Mouse (Mus musculus) cerebellum, adult 9-11 months (tissue): ENCODE measurements around the gene Il11ra1.

ENCODE experiments used
- DNase-seq: peaks from one replicate; pipeline ENCODE4 v3.0.0; 2022

The Il11ra1 gene

DNA sequence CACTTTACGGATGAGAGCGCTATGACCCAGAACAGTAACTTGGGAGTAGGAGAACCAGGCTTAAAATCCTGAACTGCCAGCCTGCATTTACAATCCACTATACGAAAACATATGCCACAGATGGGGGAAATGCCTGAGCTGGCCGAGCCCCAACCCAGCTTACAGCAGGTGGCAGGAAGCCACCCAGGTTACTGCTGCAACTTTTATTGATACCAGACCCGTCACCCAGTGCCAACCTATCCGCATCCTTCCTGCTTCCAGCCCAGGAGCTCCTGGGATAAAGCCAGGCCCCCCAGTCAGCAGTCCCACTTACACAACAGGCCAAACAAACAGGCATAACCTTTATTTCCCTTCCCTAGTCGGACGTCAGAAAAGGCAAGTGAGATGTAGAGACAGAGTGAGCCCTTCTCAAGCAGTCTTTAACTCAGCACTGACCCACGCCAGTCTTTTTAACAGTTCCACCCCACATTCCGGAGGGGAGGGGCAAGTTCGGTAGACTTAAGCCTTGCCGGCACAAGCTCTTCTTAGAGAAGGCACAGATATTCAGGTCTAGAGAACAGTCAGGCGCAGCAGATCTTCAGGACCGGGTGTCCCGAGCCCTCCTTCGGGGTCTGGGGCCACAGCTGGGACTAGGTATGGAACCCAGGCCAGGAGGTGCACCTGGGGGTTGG is 12.1 kb downstream of the Il11ra1 start:
- DNase-seq, result peak; percentile 77

DNA sequence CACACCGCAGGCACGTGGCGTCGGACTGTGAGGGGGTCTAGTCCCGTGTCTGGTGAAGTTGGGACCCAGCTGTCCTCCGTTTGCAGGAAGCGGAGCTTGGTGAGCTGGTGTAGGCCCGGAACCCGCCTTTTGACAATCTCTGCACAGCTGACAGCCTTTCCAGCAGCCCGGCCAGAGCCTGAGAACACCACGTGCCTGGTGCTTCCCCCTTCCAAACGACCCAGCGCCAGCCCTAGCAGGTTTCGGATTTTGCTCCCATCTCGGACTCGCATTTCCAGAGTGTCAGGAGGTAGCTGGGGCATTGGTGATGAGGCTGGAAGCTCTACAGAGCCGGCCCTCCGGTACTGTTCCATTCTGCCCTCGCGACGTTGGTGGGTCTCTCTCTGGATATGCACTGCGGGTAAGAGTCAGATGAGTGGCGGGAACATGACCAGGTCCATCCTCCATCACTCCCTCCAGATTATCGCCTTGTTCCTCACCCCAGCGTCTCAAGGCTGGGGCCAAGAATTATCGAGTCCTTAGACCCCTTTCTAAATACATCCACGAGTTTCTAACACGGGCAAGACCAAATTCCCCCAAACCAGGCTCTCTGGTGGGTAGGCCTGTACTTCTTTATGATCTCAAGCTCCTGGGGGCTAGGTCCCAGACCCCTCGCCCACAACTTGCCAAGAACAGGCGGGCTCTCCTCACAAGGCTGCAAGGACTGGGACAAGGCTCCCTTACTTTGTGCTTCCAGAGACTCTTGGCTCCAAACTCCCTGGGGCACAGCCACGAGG is 12.8 kb downstream of the Il11ra1 start:
- DNase-seq, result peak; percentile 63

DNA sequence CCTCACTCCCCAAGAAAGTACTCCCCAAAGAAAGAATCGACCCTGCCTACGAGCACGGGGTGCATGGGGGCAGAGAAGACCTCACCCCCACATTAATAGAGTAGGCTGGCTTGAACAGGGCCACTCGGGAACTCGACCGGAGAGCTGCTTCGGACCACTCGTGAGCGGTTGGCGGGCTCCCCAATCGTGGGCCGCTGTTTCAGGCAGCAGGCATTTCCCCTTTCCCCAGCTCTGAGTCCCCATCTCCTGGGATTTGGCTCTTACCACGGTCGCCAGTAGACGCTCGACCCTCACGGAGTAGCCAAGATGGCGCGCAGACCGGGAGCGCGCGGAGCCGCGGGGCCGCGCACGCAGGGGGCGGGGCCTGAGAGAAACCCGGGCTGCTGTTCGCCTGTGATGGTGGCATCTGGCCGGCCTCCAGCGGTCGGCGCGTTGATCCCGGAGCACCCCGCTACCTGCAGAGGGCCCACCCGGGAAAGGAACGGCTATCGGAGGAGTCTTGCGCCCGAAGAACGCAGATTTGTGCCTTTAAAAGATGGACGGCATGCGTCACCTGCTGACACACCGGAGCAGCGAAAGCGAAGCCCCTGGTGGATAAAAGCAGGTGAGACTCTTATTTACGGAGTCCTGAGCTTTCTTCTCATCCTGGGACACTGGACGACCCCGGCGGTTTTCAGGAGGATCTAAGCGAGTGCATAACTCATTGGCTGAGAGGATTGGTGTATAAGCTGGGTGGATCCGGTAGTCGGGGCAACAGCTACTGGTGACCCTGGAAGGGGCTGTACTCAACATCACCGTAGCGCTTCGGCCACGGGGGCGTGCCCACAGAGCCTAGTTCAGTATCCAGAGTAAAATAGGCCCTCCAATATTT is 13.6 kb downstream of the Il11ra1 start, which contains the start of gene Rpp25l:
Rpp25l (minus strand) TSS at position 338 of the 871 bp plus-strand sequence.
- DNase-seq, result peak; percentile 89

DNA sequence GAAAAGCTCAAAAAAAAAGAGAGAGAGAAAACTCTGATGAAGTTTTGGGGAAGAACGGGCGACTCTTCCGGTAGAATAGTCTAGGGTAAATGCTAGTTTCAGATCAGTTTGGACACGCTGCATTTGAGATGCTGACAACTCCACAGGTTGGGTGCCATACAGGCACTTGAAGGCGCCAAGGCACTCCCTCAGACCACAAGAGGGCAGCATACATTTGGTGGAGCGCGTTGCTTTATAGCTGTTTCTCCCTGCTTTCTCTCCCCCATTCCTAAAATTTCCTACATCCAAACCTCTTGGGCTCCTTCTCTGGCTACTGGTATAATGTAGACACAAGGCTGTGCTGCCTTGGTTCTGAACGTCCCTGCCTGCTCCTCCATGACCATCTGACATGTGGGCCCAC is 14.5 kb downstream of the Il11ra1 start:
- peak; percentile 78 for DNase-seq

DNA sequence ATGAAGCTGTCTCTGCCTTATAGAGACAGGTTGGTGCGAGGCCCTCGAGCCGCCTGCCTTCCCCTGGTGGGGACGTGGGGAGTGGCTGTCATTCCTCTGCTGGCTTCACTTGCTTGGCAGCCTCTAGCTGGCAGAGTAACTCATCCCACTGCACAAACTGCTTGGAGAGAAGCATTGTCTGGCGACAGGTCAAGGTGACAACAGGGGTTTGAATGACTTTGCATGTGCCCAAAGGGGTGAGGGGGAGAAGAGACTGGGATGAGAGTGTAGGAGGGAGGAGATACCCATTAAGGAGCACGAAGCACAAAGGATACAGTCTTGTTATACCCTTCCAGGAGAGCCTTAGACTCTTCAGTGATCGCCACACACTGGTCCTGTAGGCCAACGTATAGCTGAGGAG is 15.3 kb downstream of the Il11ra1 start:
- DNase-seq, result peak; percentile 60

DNA sequence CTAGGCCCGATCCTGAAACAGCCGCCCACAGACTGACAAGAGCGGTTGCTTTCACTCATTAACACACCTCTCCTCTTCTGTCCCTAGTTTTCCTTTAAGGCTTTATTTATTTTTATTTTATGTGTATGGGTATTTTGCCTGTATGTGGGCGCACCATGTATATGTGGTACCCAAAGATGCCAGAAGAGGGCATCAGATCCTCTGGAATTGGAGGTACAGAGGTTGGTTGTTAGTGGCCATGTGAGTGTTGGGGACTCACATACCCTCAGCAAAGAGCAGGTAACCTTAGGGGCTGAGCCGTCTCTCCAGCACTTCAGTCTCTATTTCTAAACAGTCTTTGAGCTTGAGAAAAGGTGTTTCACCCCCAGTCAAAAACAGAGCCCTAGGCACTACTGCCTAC is 15.8 kb downstream of the Il11ra1 start:
- DNase-seq, result peak; percentile 59

DNA sequence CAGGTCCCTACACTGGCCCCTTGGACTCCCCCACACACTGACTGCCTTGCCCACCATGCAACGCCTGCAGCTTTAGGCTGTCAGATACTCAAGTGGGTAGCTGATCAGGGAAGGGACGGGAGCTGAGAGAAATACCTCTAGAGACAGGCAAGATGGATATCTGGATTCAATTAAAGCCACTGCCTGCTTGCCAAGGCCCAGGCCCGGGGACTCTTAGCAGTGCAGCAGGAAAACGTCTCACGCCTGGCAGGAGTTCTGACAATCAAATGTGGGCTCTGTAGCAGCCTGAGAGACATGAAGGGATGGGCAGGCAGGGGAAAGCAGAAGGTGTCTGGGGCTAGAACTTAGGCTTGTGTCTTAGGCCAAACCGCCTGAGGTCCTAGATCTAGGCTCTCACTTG is 17.0 kb downstream of the Il11ra1 start:
- no peak for DNase-seq

DNA sequence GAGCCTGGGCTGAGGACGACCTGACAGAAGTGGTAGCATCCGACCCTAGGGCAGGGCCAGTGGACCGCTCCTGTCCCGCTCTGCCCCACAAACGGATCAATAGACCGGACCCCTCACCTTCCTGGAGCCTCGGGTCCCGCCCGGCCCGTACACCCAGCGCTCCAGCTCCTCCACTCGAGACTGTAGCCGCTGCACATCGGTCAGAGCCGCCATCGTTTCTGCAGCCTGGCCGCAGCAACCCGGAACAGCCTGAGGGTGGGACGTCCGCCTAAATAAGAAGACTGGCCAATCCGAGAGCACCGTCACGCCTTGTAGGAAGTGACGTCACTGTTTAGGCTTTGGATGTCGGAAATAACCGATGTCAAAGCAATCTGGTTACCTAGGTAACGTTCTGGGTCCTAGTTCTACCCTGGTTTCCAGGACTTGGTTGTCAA is 23.1 kb downstream of the Il11ra1 start, which contains the start of gene Dctn3:
Dctn3 (minus strand) TSS at position 253 of the 434 bp plus-strand sequence.
- DNase-seq, result peak; percentile 95

DNA sequence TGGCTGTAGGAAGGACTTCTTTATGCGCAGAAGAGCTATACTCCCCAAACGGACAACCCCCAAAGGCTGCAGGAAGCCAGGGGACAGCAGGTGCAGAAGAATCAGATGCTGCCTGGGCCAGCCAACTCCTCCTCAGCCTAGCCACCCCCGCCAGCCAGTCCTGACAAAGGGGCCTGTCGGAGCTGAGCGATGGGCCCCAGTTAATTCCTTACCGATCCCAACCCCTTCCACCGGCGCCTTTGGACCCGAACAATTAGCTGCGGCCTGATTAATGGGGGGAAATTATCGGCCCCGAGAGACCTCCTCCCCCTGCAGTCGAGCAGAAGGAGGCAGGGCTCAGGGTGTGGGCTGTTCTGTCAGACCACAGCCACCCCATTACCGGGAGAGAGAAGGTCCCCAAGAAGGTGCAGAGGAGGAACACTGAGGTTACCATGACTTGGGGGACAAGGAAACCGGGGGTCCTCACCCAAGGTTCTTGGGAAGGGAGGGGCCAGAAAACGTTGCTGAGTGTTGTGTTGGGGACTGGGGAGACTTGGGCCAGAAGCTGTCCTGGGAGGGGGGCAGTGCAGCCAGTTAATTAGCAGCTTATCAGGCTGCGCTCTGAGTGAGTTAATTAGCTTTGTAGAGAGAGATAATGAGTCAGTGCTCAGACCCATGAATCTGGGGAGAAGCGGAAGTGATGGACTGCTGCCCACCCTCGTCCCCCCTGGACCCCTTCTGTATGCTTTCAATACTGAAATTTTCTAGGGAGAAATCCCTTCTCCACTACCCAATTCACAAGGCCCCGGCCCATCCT is 27.2 kb downstream of the Il11ra1 start:
- DNase-seq, result no peak

DNA sequence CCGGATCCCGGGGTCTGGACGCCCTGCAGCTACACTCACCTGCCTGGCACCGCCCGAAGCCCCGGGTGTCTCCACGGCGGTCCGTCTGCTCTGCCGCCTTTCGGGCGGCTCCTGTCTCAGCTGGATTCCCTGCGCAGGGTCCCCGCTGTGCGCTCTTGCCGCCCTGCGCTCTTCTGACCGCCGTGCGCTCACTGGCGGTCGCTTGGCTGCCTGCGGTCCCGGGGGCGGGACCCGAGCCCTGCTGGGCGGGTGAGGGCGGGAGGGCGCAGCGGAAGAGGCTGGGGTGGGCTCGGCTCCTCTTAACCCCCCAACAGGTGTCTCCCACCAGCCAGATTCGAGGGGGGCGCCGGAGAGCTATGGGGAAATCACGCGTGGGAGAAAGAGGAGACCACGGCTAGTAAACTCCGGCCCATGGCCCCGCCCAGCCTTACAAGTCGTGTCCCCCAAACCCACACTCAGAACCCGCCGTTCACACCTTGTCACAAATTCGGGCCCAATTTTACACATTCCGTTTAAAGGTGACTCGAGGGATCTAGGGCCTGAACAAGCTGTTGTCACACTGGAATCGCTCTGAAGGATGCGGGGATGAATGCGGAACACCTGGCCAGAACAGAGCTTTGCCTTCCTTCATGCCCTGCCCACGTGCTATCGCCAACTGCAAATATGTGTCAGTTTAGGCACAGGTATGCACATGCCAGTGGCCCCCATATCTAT is 31.4 kb downstream of the Il11ra1 start, which contains the start of gene Arid3c:
Arid3c (minus strand) TSS at position 91 of the 714 bp plus-strand sequence.
- no peak for DNase-seq

DNA sequence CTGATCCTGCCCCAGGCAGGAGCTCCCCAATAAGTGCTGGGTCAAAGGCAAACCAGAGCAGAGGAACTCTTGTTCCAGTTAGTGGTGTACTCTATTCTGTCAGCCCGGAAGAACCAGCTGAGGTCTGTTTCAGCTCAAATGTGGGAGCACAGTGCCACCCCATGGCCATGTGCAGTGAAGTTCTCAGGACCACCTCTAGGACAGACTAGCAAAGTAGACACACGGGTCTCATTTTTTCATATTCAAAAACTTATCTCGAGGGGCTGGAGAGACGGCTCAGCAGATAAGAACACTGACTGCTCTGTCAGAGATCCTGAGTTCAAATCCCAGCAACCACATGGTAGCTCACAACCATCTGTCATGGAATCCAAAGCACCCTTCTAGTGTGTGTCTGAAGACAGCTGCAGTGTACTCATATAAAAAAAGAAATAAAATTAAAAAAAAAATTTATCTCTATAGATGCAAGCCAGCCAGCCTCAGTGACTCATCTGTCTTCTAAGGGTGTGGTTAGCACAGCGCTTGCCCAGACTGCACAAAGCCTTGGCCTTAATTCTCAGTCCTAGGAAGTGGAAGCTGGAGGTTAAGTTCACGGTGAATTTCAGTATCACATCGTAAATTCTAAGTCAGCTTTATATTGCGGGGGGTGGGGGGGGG is 37.9 kb downstream of the Il11ra1 start:
- peak; percentile 66 for DNase-seq

DNA sequence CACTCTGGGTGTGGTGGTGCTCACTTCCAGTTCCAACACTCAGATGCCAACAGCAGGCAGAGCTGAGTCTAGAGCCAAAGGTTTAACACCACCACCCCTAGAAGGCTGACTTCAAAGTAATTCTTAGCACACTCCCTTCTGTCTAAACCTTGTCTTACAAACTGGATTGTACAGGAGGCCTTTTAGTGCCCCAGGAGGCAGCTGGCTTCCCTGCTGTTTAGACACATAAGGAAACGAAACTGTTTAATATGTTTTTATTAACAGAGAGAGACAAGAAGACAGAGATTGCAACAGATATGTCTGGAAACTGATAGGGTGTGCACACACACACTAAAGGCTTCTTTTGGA is 38.4 kb downstream of the Il11ra1 start:
- no peak for DNase-seq

DNA sequence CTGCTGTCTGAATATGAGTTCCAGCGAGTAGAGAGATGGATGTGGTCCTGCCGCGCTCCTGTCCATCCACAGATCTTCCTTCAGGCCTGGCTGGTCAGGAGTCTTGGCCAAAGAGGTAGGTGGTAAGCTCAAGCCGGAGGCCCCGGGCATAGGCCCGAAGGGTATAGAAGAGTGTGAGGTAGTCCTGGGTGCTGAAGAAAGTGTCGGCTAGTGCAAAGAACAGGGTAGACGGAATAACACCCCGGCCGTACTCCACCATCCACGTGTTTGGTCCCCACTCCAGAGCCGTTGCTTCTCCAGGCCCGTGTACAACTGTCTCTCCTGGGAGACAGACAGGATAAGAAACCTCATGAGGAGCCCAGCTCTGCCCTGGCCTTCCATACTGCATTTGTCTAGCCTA is 39.5 kb downstream of the Il11ra1 start:
- no peak for DNase-seq

DNA sequence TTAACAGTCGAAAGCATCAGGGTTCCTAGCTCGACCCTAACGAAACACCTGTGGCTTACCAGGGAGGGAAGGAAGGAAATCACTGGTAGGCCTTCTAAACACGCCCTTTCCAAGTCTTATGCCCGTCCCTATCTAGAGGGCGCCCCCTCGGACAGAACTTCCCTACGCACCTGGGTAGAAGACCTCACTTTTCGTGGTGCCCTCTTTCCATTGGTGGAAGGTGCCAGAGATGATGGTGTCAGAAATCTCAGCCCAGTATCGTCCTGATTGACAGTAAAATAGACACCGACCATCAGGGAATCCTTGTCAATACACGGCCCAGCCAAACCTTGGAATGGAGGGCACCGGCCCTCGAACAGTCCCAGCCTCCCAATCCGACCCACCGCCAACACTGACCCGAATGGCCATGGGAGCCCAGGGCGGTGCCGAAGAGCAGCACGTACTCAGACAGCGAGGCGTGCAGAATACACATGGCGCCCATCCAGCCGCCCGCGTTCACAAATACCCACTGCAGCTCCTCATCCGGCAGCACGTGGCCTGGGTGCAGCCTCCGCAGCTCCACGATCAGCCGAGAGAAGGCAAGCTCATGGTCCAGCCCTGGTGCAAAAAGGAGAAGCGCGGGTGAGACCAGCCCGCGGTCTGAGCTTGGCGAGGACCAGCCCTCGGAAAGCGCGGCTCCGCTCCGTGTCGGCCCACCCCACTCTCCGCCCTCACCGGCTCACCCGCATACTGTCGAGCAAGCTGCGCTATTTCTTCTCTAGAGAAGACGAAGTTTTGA is 40.8 kb downstream of the Il11ra1 start:
- peak; percentile 77 for DNase-seq

DNA sequence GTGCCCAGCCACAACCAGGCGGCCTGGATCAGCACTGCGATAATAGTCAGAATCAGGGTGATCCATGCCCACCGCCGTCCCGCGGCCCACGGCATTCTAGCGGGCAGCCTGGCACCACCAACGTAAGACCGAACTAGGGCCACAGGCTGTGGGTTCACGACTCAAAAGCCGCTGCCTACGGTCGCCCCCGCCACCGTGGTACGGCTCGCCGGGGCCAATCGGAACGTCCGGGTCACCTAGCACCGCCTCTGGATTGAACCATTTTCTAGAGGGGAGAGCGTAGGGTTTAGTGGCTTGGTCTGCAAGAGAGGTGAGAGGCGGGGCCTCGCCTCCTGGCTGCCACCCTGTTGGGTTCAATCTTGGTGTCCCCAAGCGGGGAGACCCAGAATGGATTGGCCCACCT is 41.4 kb downstream of the Il11ra1 start:
- DNase-seq, result peak; percentile 97

DNA sequence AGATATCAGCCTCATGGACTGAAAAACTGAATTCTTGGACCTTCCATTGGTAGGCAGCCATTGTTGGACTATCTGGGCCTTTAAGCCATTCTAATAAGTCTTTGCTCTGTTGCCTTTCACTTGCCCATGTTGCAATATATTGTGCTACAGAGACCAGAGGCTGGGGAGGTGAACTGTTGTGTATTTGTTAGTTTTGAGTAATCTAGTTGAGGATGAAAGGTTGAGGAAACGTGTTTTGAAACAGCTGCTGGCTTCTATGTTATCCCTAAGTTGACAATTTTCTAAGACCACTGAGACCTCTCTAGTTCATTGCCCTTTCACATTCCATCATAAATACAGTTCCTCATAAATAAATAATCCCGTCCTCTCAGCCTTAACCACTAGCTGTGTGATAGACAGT is 44.3 kb downstream of the Il11ra1 start:
- no peak for DNase-seq

DNA sequence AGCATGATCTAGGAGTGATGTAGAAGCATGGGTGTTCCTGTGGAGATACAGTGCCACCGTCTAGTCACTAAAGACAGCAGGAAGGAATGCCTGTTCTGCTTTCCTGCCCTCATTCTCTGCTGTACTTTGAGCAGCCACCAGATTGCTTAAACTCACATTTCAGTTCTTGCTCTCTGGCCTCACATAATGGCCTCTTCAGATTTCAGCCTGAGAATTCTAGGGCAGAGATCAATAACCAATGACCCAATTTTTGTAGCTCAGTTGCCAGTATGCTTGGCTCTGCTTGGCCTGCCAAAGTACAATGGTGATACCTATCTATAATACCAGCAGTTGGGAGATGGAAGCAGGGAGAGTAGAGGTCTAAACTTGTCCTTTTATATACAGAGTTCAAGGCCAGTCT is 45.2 kb downstream of the Il11ra1 start:
- DNase-seq, result no peak

DNA sequence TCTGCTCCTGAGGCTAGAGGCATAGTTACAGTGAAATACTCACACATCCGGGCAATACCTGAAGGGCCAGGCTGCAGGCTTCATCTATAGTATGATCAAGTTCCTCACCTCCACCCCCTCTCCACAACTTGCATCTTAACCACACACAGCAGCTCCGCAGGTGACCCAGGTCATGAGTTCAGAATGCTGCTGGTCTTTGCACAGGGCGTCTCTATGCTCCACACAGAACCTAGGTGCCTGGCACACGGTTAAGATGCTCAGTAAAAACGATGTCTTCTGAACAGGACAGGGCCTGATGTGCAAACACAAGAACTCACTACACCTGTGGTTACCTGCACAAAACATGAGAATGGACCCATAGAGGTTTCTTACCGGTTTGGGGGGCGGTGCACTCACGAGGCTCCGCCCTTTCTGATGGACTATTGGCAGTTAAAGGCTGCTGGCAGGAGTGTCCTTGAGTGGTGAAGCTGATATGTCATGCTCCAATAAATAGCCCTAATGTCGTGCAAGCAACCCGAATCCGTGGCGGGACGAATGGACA is 55.1 kb downstream of the Il11ra1 start, which contains the start of gene Galt:
Galt (plus strand) TSS at position 432 of the 541 bp plus-strand sequence.
- peak; percentile 90 for DNase-seq

DNA sequence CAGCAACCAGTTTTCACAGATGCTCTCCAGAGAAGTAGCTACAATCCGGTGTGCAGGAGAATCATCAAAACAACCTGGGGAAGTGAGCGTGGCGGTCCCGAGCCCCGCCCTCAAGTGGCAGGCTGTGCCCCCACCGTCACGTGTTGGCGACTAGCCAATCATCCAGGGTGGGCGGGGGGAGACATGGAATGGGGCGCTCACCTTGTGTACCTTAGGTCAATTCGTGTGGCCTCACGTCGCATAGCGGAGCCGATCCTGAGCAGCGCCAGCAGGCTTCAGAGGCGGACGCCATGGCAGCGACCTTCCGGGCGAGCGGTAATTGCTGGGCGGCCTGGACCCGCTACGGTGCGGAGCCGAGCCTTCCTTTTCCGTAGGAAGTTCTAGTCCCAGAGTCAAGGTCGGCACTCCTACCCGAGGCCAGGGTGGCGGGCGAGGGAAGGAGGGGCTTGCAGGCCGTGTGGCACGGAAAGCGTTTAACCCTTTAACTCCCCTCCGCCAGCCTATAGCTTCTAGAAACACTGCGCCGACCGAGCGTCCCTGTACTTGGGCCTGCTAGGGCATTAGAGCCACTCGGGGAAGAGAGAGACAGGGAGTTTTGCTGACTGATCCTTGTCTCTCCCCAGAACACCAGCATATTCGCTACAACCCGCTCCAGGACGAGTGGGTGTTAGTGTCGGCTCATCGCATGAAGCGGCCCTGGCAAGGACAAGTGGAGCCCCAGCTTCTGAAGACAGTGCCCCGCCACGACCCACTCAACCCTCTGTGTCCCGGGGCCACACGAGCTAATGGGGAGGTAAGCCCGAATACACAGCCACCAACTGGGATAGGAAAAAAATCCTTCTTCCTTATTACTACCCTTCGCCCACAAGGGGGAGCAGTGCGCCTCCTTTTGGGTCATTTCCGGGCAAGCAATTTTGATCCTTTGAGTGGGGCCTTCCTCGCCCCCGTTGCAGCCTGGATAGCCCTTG is 55.8 kb downstream of the Il11ra1 start, which contains the start of gene Sigmar1:
Sigmar1 (minus strand) TSS at position 820 of the 968 bp plus-strand sequence.
- peak; percentile 91 for DNase-seq
